Mouse (Mus musculus) kidney, postnatal 0 days (tissue): ENCODE data around the gene Irs2. TPM values are rescaled to one million over a fixed set of nuclear protein-coding genes. Genes with fewer than 3 reads are reported as not detected.

ENCODE experiments used
- ATAC-seq: fragments of 200-750 bp; cut with Nextera tagmentation; replicated peaks from 2 replicates; pipeline ENCODE4 v1.8.0; 2017; ENCODE audit warnings: low read depth, moderate number of reproducible peaks, moderate TSS enrichment, moderate library complexity; ENCODE audit not compliant: low FRiP score
- DNase-seq: peaks from one replicate; pipeline ENCODE4 v3.0.0-alpha.2; 2016; ENCODE audit warnings: low spot score
- H3K27ac ChIP-seq: fragments of 300-500 bp; sonication (generic); 2 replicates; pipeline ENCODE4 v1.5.1; 2014; ENCODE audit warnings: mild to moderate bottlenecking
- H3K27me3 ChIP-seq: fragments of 300-500 bp; sonication (generic); 2 replicates; pipeline ENCODE4 v1.6.1; 2014; ENCODE audit warnings: low read length, mixed read lengths; ENCODE audit not compliant: insufficient read depth
- H3K36me3 ChIP-seq: fragments of 300-500 bp; sonication (generic); 2 replicates; pipeline ENCODE4 v1.6.1; 2014; ENCODE audit warnings: low read length, mixed read lengths; ENCODE audit not compliant: insufficient read depth
- H3K4me1 ChIP-seq: fragments of 300-500 bp; sonication (generic); replicated peaks from 2 replicates; pipeline ENCODE4 v1.6.1; 2014; ENCODE audit warnings: antibody characterized with exemption, low read length, mixed read lengths; ENCODE audit not compliant: insufficient read depth
- H3K4me2 ChIP-seq: fragments of 300-500 bp; sonication (generic); 2 replicates; pipeline ENCODE4 v1.6.1; 2014; ENCODE audit warnings: mild to moderate bottlenecking, low read length, moderate library complexity, mixed read lengths
- H3K4me3 ChIP-seq: fragments of 300-500 bp; sonication (generic); replicated peaks from 2 replicates; pipeline ENCODE4 v1.5.1; 2014; ENCODE audit warnings: low read depth, low read length
- H3K9ac ChIP-seq: fragments of 300-500 bp; sonication (generic); 2 replicates; pipeline ENCODE4 v1.6.1; 2014; ENCODE audit warnings: low read depth, low read length
- H3K9me3 ChIP-seq: fragments of 300-500 bp; sonication (generic); replicated peaks from 2 replicates; pipeline ENCODE4 v1.6.1; 2016; ENCODE audit warnings: low read length, inconsistent platforms, mixed read lengths
- CTCF ChIP-seq: IDR thresholded peaks from 2 replicates; pipeline ENCODE4 v1.5.1; 2016; ENCODE audit warnings: antibody characterized with exemption, low read depth, mild to moderate bottlenecking, moderate library complexity
- WGBS: fragments of 180-500 bp; shearing (Covaris S2); extraction: QIAGEN DNeasy Blood & Tissue Kit; methylation state at CpG from one replicate; pipeline ENCODE4 v1.1.7; 2014; 5-methylcytosine and 5-hydroxymethylcytosine counted together
- polyA plus RNA-seq: library from polyadenylated mRNA; unstranded; fragments of >200 nt; fragmentation: Nextera tagmentation; extraction: Ambion mirVana; gene quantifications from 2 replicates; pipeline ENCODE4 v1.2.1, GENCODE M21; 2015

Irs2 gene
- polyA plus RNA-seq, 1 experiment from 2014 or later, result 8.5 TPM

- H3K27ac ChIP-seq, result no peak overlapping the region
- ATAC-seq (no peak), DNase-seq (no peak)
- no peaks in the 10 kb centered on the region for H3K36me3 ChIP-seq
- no peak overlapping the region for H3K4me2 ChIP-seq
- no peaks in the 10 kb centered on the region for H3K9me3 ChIP-seq
- whole genome bisulfite sequencing, result 50% methylated on average over 7 of the region's 7 CpGs
- H3K27me3 ChIP-seq, result peaks cover 3% of the 10 kb centered on the region; the same call in 1 of the 2 replicates
- H3K4me1 ChIP-seq, result peaks cover 33% of the 10 kb centered on the region
- no peak overlapping the region for H3K9ac ChIP-seq
- no peak for TF ChIP-seq CTCF
- H3K4me3 ChIP-seq, result no peak overlapping the region
These were observed 39.6 kb downstream of the Irs2 start for GRCm38 (mm10) chr8:10968687-10969086.

- WGBS, result 7% methylated on average over 6 of the region's 6 CpGs
- no peaks in the 10 kb centered on the region for H3K36me3 ChIP-seq
- no peak for TF ChIP-seq CTCF
- H3K9me3 ChIP-seq, result no peaks in the 10 kb centered on the region
- H3K9ac ChIP-seq, result no peak overlapping the region
- H3K4me2 ChIP-seq, result no peak overlapping the region
- ATAC-seq (no peak), DNase-seq (peak; percentile 70)
- peaks cover 3% of the 10 kb centered on the region; the same call in 1 of the 2 replicates for H3K27me3 ChIP-seq
- H3K27ac ChIP-seq, result 0 out of 2 replicates have a peak overlapping the region, but pooled peaks have one; percentile 15
- H3K4me3 ChIP-seq, result no peak overlapping the region
- peaks cover 34% of the 10 kb centered on the region for H3K4me1 ChIP-seq
These were observed 42.7 kb downstream of the Irs2 start for GRCm38 (mm10) chr8:10965401-10966117.

- ATAC-seq, result no peak
- no peak overlapping the region for H3K4me3 ChIP-seq
- TF ChIP-seq CTCF, result no peak
- H3K27me3 ChIP-seq, result peaks cover 3% of the 10 kb centered on the region; the same call in 1 of the 2 replicates
- WGBS, result 41% methylated on average over 10 of the region's 10 CpGs
- H3K4me1 ChIP-seq, result peaks cover 40% of the 10 kb centered on the region
- H3K4me2 ChIP-seq, result no peak overlapping the region
- no peak overlapping the region for H3K9ac ChIP-seq
- H3K9me3 ChIP-seq, result no peaks in the 10 kb centered on the region
- H3K27ac ChIP-seq, result peak overlapping the region; percentile 15; the same call in 1 of the 2 replicates
- no peaks in the 10 kb centered on the region for H3K36me3 ChIP-seq
- DNase-seq, result no peak
These were observed 43.7 kb downstream of the Irs2 start for GRCm38 (mm10) chr8:10964511-10965099.

GRCm38 (mm10) chr8:10961989-10962388, 46.3 kb downstream of the Irs2 start:
- ATAC-seq (peak; percentile 65), DNase-seq (peak; percentile 97)
- peaks cover 3% of the 10 kb centered on the region; the same call in 1 of the 2 replicates for H3K27me3 ChIP-seq
- whole genome bisulfite sequencing, result 6% methylated on average over 8 of the region's 8 CpGs
- H3K9ac ChIP-seq, result no peak overlapping the region
- peak overlapping the region; percentile 79 for H3K27ac ChIP-seq
- no peak overlapping the region for H3K4me3 ChIP-seq
- peaks cover 51% of the 10 kb centered on the region for H3K4me1 ChIP-seq
- no peaks in the 10 kb centered on the region for H3K9me3 ChIP-seq
- H3K36me3 ChIP-seq, result no peaks in the 10 kb centered on the region
- peak; percentile 41; the same call in 1 of the 2 replicates for TF ChIP-seq CTCF
- peak overlapping the region; percentile 5; the same call in 1 of the 2 replicates for H3K4me2 ChIP-seq

GRCm38 (mm10) chr8:10960277-10960819, 47.9 kb downstream of the Irs2 start:
- no peak overlapping the region for H3K9ac ChIP-seq
- no peak overlapping the region; the same call in 1 of the 2 replicates for H3K27ac ChIP-seq
- H3K4me3 ChIP-seq, result no peak overlapping the region
- H3K4me1 ChIP-seq, result peaks cover 52% of the 10 kb centered on the region
- H3K9me3 ChIP-seq, result no peaks in the 10 kb centered on the region
- H3K36me3 ChIP-seq, result no peaks in the 10 kb centered on the region
- WGBS, result 27% methylated on average over 15 of the region's 15 CpGs
- no peaks in the 10 kb centered on the region for H3K27me3 ChIP-seq
- no peak overlapping the region for H3K4me2 ChIP-seq
- no peak for TF ChIP-seq CTCF
- ATAC-seq, result no peak
- no peak for DNase-seq

GRCm38 (mm10) chr8:10957292-10957955, 50.8 kb downstream of the Irs2 start:
- no peaks in the 10 kb centered on the region for H3K9me3 ChIP-seq
- H3K36me3 ChIP-seq, result no peaks in the 10 kb centered on the region
- H3K4me3 ChIP-seq, result no peak overlapping the region
- H3K4me2 ChIP-seq, result no peak overlapping the region
- H3K27ac ChIP-seq, result peak overlapping the region; percentile 54; the same call in 1 of the 2 replicates
- ATAC-seq, result no peak
- no peak for DNase-seq
- H3K9ac ChIP-seq, result no peak overlapping the region
- H3K4me1 ChIP-seq, result peaks cover 41% of the 10 kb centered on the region
- H3K27me3 ChIP-seq, result no peaks in the 10 kb centered on the region
- no peak for TF ChIP-seq CTCF
- WGBS, result 17% methylated on average over 9 of the region's 9 CpGs
